Mouse (Mus musculus): ENCODE results near the gene Mindy1. TPM values are rescaled to one million over a fixed set of nuclear protein-coding genes. Genes with fewer than 3 reads are reported as not detected.

Gene Mindy1
- total RNA-seq, 2 experiments from 2014 or later: 21.3 to 23.8 TPM

DNA sequence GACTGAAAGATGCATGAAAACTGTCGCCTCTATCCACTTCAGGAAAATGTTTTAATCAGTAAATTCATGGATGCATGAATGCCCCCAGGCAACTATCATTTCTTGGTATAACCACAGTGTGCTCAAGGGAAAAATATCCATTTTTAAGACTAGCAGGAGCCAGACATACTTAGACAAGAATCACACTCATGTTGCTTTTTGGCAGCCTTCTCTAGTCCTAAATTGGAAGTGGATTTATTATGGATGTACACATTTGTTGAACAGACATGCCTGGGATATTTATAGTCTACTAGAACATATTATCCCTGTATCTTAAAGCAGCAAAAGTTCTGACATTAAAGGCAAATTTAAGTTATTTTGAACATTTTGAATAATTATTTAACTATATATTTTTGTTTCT, 16.4 kb upstream of the Mindy1 start:
- intact Hi-C loops (cut with DNase I): loop anchor here (5.0 kb wide), 2 partner anchors 42 to 122 kb away; partner anchors contain the start of gene Tnfaip8l2
- no peak for DNase-seq

- intact Hi-C loops (cut with DNase I): no loop called here
- no peak for DNase-seq
Observed at GRCm38 (mm10) chr3:95266052-95266451, 15.1 kb upstream of the Mindy1 start.

- intact Hi-C loops (cut with DNase I): no loop called here
- DNase-seq: no peak
Observed at GRCm38 (mm10) chr3:95267855-95268254, 13.3 kb upstream of the Mindy1 start.

GRCm38 (mm10) chr3:95269789-95270188, 11.4 kb upstream of the Mindy1 start:
- intact Hi-C loops (cut with DNase I): no loop called here
- no peak for DNase-seq

- intact Hi-C loops (cut with DNase I): no loop called here
- no peak for DNase-seq
Observed at GRCm38 (mm10) chr3:95270766-95271364, 10.3 kb upstream of the Mindy1 start.

GRCm38 (mm10) chr3:95273471-95273870, 7.7 kb upstream of the Mindy1 start:
- intact Hi-C loops (cut with DNase I): no loop called here
- no peak for DNase-seq

DNA sequence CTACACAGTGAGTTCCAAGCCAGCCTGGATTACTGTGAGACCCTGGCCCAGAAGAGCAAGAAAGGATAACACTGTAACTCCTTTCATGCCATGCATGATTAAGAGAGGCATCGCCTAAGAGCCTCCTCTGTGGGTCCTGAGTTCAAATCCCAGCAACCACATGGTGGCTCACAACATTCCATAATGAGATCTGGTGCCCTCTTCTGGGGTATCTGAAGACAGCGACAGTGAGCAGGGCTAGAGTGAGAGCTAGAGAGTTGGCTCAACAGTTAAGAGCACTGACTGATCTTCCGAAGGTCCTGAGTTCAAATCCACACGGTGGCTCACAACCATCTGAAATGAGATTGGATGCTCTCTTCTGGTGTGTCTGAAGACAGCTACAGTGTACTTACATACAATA, 6.7 kb upstream of the Mindy1 start:
- DNase-seq: no peak
- intact Hi-C loops (cut with DNase I): no loop called here

- DNase-seq: no peak
- intact Hi-C loops (cut with DNase I): no loop called here
Observed at GRCm38 (mm10) chr3:95275161-95275560, 6.0 kb upstream of the Mindy1 start.

- intact Hi-C loops (cut with DNase I): no loop called here
- no peak for DNase-seq
Observed at GRCm38 (mm10) chr3:95276428-95276934, 4.7 kb upstream of the Mindy1 start.

- DNase-seq: no peak
Observed at GRCm38 (mm10) chr3:95277149-95277551, 4.0 kb upstream of the Mindy1 start.

DNA sequence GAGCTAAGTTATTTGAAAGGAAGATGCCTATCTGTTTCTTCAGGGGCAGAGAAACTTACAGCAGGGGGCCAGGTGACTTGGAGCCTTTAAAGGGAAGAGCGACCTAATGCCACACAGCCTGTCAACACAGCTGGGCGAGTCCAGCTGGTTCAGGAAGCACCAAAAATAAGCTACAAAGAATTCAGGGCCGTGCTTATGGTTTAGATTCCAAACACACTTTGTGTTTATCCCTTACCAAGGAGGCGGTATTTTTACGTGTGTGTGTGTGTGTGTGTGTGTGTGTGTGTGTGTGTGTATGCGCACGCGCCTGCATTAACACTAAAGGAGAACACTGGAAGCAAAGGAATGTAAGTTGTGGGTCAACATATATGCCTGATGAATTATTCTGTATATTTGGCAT, 398 bp upstream of the Mindy1 start:
- DNase-seq: no peak
- intact Hi-C loops (cut with DNase I): loop anchor here (5.0 kb wide), 1 partner anchor 37 kb away; no protein-coding TSS in a partner anchor

More at GRCm38 (mm10) chr3:95277149-95277551, 4.0 kb upstream of the Mindy1 start:
- intact Hi-C loops (cut with DNase I): no loop called here

DNA sequence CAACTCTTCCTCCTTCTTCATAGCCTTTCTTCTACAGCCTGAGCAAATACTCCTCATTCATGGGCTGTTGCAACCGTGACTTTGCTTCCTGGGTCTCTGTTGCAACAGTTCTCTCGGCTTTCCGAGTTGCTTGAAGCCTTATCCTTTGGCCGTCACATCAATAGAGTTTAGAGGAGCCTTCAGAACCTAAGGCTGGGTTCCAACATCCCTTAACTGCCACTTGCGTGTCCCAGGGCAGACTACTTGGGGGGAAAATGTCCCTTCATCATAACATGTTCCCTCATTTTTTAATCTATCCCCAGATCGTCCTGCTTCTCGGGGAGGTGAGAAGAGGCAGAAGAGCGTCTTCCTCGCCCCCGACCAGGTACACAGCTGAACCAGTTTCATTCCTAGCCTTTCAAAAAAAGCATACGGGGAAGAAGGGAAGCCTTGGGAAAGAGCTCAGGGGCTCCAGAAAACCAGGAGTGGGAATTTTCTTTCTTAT, 1.3 kb downstream of the Mindy1 start:
- DNase-seq: no peak

GRCm38 (mm10) chr3:95282865-95283588, 1.9 kb downstream of the Mindy1 start:
- intact Hi-C loops (cut with DNase I): loop anchor here (5.0 kb wide), 1 partner anchor 34 kb away; no protein-coding TSS in a partner anchor
- DNase-seq: peak; percentile 80 to 82

More for the DNA sequence above, 1.3 kb downstream of the Mindy1 start:
- intact Hi-C loops (cut with DNase I): loop anchor here (5.0 kb wide), 1 partner anchor 35 kb away; no protein-coding TSS in a partner anchor

- no peak for DNase-seq
- intact Hi-C loops (cut with DNase I): loop anchor here (5.0 kb wide), 1 partner anchor 34 kb away; no protein-coding TSS in a partner anchor
Observed at GRCm38 (mm10) chr3:95283589-95283941, 2.4 kb downstream of the Mindy1 start.

- intact Hi-C loops (cut with DNase I): loop anchor here (5.0 kb wide), 1 partner anchor 33 kb away; no protein-coding TSS in a partner anchor
- DNase-seq: no peak
Observed at GRCm38 (mm10) chr3:95284062-95284461, 2.9 kb downstream of the Mindy1 start.

- intact Hi-C loops (cut with DNase I): loop anchor here (5.0 kb wide), 1 partner anchor 33 kb away; no protein-coding TSS in a partner anchor
- no peak for DNase-seq
Observed at GRCm38 (mm10) chr3:95284501-95285281, 3.5 kb downstream of the Mindy1 start.

GRCm38 (mm10) chr3:95285390-95285789, 4.2 kb downstream of the Mindy1 start:
- intact Hi-C loops (cut with DNase I): no loop called here
- DNase-seq: no peak

DNA sequence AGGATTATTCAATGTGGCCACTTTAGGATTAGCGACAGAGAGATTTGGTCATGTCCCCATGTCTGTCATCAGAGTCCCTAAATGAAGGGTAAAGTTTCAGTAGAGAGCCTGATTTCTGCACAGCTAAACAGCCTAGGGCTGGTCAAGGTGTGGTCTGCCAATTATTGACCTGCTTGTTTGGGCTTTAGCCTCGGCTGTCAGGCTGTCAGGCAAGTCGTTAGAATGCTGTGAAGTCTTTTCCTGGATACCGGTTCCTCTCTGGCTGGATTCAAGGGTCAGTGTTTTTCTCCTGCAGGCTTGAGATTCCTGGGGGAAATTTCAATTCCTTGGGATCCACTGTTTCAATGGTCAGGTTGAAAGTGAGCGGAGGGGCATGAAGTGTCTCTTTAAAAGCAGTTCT, 4.9 kb downstream of the Mindy1 start:
- DNase-seq: no peak
- intact Hi-C loops (cut with DNase I): no loop called here

DNA sequence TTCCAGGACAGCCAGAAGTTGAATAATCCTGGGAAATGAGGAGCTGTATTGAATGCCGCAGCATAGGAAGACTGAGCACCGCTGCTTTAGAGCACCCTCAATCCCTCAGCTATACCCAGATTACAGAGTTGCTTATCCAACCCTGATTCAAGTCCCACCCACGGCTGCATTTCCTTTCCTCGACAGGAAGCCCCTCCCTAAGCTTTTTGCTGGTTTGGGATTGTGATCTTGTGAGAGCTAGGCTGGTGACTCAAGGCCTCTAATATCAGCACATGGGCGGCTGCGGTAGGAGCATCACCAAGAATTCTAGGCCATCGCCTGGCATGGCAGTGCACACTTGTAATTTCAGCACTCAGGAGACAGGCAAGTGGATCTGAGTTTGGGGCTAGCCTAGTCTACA, 5.4 kb downstream of the Mindy1 start:
- intact Hi-C loops (cut with DNase I): no loop called here

GRCm38 (mm10) chr3:95287541-95287940, 6.4 kb downstream of the Mindy1 start:
- no peak for DNase-seq
- intact Hi-C loops (cut with DNase I): no loop called here

More for the DNA sequence above, 5.4 kb downstream of the Mindy1 start:
- DNase-seq: no peak

- no peak for DNase-seq
- intact Hi-C loops (cut with DNase I): no loop called here
Observed at GRCm38 (mm10) chr3:95289419-95289818, 8.3 kb downstream of the Mindy1 start.
